Mouse (Mus musculus): ENCODE data around the gene Phkg1.

DNA sequence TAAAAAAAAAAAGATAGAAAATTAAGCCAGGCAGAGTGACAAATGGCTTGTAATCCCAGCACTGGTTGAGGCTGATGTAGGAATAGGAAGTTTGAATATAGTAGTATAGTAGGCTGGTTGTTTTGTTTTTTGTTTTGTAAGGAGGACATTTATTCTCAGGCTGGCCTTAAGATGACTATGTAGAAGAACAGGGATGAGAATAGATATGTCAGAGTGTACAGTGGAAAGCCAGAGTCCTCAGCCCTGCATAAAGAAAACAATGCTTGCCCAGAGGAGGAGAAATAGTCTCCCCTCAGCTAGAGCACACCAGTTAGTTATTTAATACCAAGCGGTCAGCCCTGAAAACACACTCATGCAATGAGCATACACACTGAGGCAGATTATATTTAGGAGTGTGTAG, at the start of gene Phkg1:
- TF ChIP-seq POLR2A (IDR thresholded peaks at IDR 0.05; ENCODE audit: borderline replicate concordance, extremely low read depth, low read depth, low read length) (no peak), CTCF (IDR thresholded peaks at IDR 0.05; ENCODE audit: insufficient read depth, low read length) (no peak)

All from lung, adult 2 months (tissue).